Mouse (Mus musculus): ENCODE results near the gene Ormdl3. TPM values are rescaled to one million over a fixed set of nuclear protein-coding genes. Genes with fewer than 3 reads are reported as not detected.
"Not testable (repeated sequence)": the region's sequence is repeated elsewhere in the genome, so short reads cannot be mapped to it uniquely, and the experiment has no call there.

Gene Ormdl3
- polyA plus RNA-seq (2012; ENCODE audit: insufficient read depth, low replicate concordance) = 106 and 188 TPM in 2 replicates

DNA sequence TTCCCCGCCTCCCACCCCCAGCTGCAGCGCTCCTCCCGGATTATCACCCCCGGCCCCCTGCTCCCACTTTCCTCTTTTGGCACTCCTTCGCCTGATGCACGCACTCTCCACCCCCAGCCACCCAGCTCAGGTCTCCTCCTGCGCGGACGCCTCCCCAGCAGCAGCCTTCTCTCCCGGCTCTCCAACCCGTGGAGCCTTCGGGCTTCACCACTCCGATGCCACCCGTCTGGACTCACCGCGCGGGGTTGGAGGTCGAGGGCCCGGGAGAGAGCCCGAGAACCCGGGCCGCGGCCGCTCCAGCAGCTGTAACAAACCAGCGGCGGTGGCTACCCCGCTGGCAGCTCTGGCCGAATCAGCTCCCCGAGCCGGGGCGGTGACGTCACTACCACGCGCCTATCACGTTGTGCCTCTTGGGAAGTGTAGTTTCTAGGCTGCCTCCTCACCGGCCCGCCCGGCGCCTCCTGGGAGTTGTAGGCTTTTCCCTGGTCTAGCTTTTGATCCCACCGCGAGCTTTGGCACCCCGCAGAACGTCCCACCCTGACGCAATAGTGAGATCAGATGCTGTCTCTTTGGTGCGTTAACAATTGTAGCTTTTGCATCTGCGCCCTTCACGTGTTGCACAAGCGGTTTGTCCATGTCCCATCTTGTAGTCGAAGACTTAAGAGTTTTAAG, at the start of gene Ormdl3:
Ormdl3 (minus strand) TSS at position 477 of the 672 bp plus-strand sequence.
- TF ChIP-seq GATA1 (IDR thresholded peaks at IDR 0.05; ENCODE audit: borderline replicate concordance, low read length) = no peak
- Histone ChIP-seq H3K36me3 (replicated peaks; ENCODE audit: low read length) (peaks cover 37% of the 10 kb centered on the region), H3K4me3 (replicated peaks) (peak within 1 kb of the TSS; percentile 93), H3K4me1 (peaks cover 79% of the 10 kb centered on the region), H3K9me3 (no peaks in the 10 kb centered on the region), H3K27me3 (replicated peaks) (peaks cover 5% of the 10 kb centered on the region)

DNA sequence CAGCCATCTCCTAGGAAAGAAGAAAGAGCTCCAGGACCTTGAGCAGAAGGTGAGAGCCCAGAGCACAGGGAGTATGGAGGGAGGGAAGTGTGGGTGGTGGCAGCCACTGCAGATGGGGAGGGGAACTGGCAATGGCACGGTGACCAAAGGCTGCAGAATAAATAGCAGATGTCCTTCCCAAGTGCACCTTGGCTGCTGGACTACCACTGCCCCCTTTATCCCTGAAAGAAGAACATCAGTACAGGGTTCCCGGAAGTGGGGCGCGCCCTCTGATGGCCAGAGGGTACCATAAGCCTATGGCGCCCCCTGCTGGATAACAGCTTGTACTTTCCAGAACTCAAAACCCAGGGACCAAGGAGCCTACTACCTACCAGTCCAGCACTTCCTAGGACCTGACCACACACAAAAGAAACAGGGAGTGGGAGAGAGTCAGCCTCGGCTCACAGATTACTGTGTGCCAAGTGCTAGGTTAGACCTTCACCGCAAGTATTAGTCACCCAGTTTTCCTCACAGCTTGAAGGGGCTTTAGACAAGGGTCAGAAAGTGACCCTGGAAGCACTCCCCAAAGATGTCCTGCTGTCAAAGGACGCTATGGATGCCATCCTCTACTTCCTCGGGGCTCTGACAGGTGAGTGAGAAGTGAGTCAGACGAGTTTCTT, 48.3 kb upstream of the Ormdl3 start:
- not testable (repeated sequence) for H3K4me3 ChIP-seq (replicated peaks); H3K4me1 ChIP-seq; H3K36me3 ChIP-seq (replicated peaks; ENCODE audit: low read length); H3K9me3 ChIP-seq
- H3K27me3 ChIP-seq (replicated peaks) = peaks cover 28% of the 10 kb centered on the region

DNA sequence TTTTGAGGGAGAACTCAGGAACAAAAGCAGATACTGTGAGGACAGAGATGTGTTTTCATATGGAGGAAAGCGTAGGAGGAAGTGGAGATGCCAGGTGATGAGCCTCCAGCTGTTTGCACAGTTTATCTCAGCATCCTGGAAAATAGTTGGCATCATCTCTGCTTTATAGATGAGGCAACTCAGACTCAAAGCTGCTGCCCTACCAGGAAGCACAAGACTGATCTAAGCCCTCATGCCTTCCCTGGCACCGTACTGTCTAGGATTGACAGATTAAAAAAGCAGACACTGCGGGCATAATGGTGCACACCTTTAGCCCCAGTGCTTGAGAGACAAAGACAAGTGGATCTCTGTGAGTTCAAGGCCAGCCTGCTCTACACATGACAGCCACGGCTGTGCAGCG, 43.5 kb upstream of the Ormdl3 start:
- Histone ChIP-seq H3K36me3 (replicated peaks; ENCODE audit: low read length) (no peaks in the 10 kb centered on the region), H3K4me3 (replicated peaks) (no peak overlapping the region), H3K9me3 (peaks cover 7% of the 10 kb centered on the region), H3K27me3 (replicated peaks) (peaks cover 32% of the 10 kb centered on the region), H3K4me1 (peaks cover 3% of the 10 kb centered on the region; the same call in 1 of the 2 replicates)
- no peak for TF ChIP-seq GATA1 (IDR thresholded peaks at IDR 0.05; ENCODE audit: borderline replicate concordance, low read length)
- TF ChIP-seq FLI1 (IDR thresholded peaks at IDR 0.05; ENCODE audit: low read length) = no peak

DNA sequence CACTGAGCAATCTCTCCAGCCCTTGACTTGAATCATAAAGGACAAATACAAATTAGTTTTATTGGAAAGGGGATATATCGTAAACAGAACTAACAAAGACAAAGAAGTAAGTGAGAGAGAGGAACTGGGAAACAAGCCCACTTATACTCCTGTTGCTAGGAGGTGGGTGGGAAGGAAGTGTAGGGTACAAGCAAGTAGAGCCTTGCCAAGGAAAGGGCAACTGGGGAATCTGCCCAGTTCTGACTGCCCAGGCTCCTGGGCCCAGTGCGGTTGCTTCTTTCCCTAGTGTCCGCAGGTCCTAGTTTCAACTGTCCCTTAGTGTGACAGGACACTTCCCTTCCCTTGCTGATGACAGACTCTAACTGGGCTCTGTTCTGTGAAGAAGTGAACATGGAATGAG, 41.5 kb upstream of the Ormdl3 start:
- no peak for TF ChIP-seq FLI1 (IDR thresholded peaks at IDR 0.05; ENCODE audit: low read length)
- no peak for TF ChIP-seq GATA1 (IDR thresholded peaks at IDR 0.05; ENCODE audit: borderline replicate concordance, low read length)
- Histone ChIP-seq H3K27me3 (replicated peaks) (peaks cover 33% of the 10 kb centered on the region), H3K9me3 (peaks cover 15% of the 10 kb centered on the region), H3K4me1 (no peaks in the 10 kb centered on the region), H3K36me3 (replicated peaks; ENCODE audit: low read length) (no peaks in the 10 kb centered on the region), H3K4me3 (replicated peaks) (no peak overlapping the region)

DNA sequence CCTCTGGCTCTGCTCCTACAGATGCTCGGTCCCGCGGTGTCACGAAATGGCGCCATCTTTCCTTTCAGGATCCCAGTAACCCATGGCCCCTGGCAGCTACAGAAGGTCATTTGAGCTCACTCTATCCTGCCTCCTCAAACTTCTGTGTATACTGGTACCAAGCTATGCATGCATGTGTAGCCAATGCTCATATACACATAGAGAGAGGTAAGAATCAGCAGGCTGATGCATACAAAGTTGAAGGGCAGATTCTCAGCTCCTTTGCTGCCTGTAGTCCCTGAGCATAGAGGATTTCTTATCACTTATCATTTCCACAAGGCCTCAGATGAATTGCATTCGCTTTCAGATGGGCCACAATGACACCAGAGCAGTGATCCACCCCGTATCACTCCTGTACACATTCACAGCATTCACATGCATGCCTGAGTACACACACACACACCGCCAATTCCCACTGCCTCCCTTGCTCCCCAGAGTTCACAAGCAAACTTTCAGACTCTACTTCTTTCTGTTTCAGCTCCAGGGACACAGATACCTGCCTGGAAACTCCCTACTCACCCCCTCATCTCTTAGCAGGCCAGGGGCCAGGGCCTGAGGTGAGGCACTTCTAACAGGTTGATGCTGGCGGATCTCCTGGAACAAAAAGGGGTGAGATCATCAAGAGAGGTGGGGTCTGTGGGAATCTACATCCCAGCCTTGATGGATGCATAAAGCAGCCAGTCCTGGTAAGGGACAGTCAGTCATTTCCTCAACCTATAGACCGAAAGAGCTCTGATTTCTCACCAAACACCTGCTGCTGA, 38.6 kb upstream of the Ormdl3 start, which contains the start of the genes Gm12355 and Gsdma3:
Gm12355 (minus strand) TSS at position 51 of the 800 bp plus-strand sequence.
Gsdma3 (plus strand) TSS at position 750 of the 800 bp plus-strand sequence.
- Histone ChIP-seq H3K4me3 (replicated peaks) (no peak within 1 kb of the TSS), H3K4me1 (no peaks in the 10 kb centered on the region), H3K9me3 (peaks cover 33% of the 10 kb centered on the region), H3K27me3 (replicated peaks) (peaks cover 16% of the 10 kb centered on the region), H3K36me3 (replicated peaks; ENCODE audit: low read length) (no peaks in the 10 kb centered on the region)
- TF ChIP-seq GATA1 (IDR thresholded peaks at IDR 0.05; ENCODE audit: borderline replicate concordance, low read length) (no peak), FLI1 (IDR thresholded peaks at IDR 0.05; ENCODE audit: low read length) (no peak)

DNA sequence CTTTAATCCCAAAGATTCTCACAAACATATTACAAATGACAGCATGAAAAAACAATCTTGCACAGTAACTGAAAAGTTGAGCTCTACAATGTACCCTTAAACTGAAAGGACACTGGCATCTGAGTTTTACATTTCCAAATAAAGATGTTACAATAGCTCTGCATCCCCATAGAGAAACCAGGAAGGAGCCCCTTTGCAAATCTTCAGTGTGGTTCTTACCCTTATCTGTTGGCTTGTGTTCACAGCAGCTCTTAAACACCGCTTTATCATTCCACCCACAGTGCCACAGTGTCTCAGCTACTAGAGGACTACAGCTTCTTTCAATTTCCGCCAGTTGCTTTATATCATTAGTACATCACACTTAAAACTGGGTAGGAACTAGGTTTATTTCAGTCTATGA, 37.2 kb upstream of the Ormdl3 start:
- H3K4me3 ChIP-seq (replicated peaks); H3K36me3 ChIP-seq (replicated peaks; ENCODE audit: low read length); H3K4me1 ChIP-seq; H3K27me3 ChIP-seq (replicated peaks): not testable (repeated sequence)
- peaks cover 40% of the 10 kb centered on the region for H3K9me3 ChIP-seq

DNA sequence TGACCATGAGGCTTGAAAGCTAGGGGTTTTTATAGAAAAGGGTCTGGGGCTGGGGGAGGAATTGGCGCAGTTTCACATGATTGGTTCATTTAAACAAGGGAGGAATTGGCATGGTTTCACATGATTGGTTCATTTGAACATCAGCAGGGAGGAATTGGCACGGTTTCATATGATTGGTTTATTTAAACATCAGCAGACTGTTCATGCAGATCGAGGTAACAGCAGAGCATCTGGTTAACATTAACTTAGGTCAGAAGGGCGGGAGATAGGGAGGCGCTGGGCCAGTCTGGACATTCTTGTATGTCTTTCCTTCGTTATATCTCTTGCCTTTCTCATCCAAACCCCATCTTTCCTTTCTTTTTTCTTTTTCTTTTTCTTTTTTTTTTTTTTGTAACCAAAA, 36.8 kb upstream of the Ormdl3 start:
- H3K4me3 ChIP-seq (replicated peaks); H3K4me1 ChIP-seq; H3K27me3 ChIP-seq (replicated peaks); H3K36me3 ChIP-seq (replicated peaks; ENCODE audit: low read length): not testable (repeated sequence)
- H3K9me3 ChIP-seq = peaks cover 40% of the 10 kb centered on the region

DNA sequence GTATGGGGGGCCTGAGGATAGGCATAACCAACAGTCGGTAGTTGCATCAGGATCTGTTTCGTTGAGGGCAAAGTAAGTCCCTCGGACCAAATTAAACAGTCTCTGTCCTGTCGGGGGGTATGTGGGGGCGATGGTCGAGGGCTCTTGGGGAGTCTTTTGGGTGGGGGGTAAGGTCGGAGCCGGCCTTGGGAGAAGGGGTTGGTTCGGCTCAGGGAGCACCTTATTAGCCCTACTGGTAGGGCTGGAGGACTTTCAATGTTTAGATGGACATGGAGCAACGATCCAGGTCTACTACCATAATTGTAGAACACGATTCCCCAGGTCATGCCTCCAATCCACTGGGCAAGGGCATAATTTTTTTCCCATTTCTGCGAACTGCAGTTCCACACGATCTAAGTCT, 33.6 kb upstream of the Ormdl3 start:
- Histone ChIP-seq H3K9me3 (peaks cover 34% of the 10 kb centered on the region), H3K4me1 (no peaks in the 10 kb centered on the region), H3K36me3 (replicated peaks; ENCODE audit: low read length) (no peaks in the 10 kb centered on the region), H3K4me3 (replicated peaks) (no peak overlapping the region), H3K27me3 (replicated peaks) (peaks cover 3% of the 10 kb centered on the region)
- TF ChIP-seq GATA1 (IDR thresholded peaks at IDR 0.05; ENCODE audit: borderline replicate concordance, low read length) (no peak), FLI1 (IDR thresholded peaks at IDR 0.05; ENCODE audit: low read length) (no peak)

DNA sequence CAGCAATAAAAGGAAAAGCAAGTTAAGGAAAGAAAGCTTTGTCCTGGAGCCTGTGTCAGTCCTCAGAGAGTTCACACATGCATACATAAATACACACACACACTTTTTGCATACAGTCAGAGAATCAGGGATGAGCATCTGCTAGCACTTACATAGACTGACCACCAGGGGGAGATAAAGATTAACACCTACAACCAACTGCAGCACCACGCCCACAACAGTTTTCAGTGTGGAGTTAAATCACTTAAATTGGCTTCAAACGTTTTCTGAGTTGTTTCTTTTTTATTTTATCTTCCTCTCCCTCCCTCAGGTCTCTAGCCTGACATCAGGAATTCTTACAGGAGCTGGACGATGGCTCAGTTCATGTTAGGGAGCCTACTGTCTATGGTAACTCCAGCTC, 19.6 kb upstream of the Ormdl3 start:
- Histone ChIP-seq H3K4me1 (peaks cover 13% of the 10 kb centered on the region), H3K4me3 (replicated peaks) (no peak overlapping the region), H3K36me3 (replicated peaks; ENCODE audit: low read length) (no peaks in the 10 kb centered on the region), H3K27me3 (replicated peaks) (peaks cover 34% of the 10 kb centered on the region), H3K9me3 (no peaks in the 10 kb centered on the region)
- TF ChIP-seq GATA1 (IDR thresholded peaks at IDR 0.05; ENCODE audit: borderline replicate concordance, low read length) (no peak), FLI1 (IDR thresholded peaks at IDR 0.05; ENCODE audit: low read length) (no peak)

DNA sequence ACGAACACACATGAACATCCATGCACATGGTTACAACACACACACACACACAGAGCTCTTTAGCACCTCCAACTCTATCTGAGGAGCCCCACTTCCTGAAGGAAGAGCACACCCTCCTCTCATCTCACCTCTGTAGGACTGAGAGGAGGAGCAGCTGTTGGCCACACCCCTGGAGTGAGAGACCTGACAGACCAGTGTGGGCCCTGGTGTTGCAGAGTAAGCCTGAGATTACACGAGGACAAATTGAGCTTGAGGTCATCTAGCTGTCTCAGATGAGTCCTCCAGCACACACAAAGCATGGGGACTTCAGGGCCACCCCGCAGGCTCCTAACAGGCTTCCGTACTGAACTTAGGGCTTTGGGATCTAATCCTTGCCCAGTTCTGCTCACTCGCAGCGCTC, 17.7 kb upstream of the Ormdl3 start:
- peaks cover 46% of the 10 kb centered on the region for H3K27me3 ChIP-seq (replicated peaks)
- H3K36me3 ChIP-seq (replicated peaks; ENCODE audit: low read length); H3K4me3 ChIP-seq (replicated peaks); H3K9me3 ChIP-seq: not testable (repeated sequence)
- peaks cover 23% of the 10 kb centered on the region for H3K4me1 ChIP-seq

All from megakaryocyte, embryonic 14.5 days (primary cell).